Mouse (Mus musculus) erythroblast, embryonic 14.5 days (primary cell): ENCODE data around the gene Gas7. TPM values are rescaled to one million over a fixed set of nuclear protein-coding genes. Genes with fewer than 3 reads are reported as not detected.

Experiments
- H3K27me3 ChIP-seq: 2 replicates; pipeline ENCODE4 v1.6.1; 2012; ENCODE audit warnings: inconsistent platforms; ENCODE audit not compliant: control insufficient read depth
- H3K36me3 ChIP-seq: 2 replicates; pipeline ENCODE4 v1.6.1; 2012; ENCODE audit warnings: mild to moderate bottlenecking, inconsistent platforms; ENCODE audit not compliant: control insufficient read depth
- H3K4me1 ChIP-seq: 2 replicates; pipeline ENCODE4 v1.6.1; 2012; ENCODE audit warnings: inconsistent platforms; ENCODE audit not compliant: control insufficient read depth
- H3K4me3 ChIP-seq: replicated peaks from 2 replicates; pipeline ENCODE3; 2012; ENCODE audit warnings: moderate library complexity, mild to moderate bottlenecking, inconsistent platforms
- H3K9me3 ChIP-seq: 2 replicates; pipeline ENCODE4 v1.6.1; 2012; ENCODE audit warnings: low read length, inconsistent platforms, mixed read lengths; ENCODE audit not compliant: control insufficient read depth
- GATA1 ChIP-seq: IDR thresholded peaks from 2 replicates; pipeline ENCODE4 v1.6.1; 2012; ENCODE audit warnings: low read length, inconsistent platforms, mixed read lengths
- TAL1 ChIP-seq: IDR thresholded peaks from 3 replicates; pipeline ENCODE4 v1.6.1; 2012; ENCODE audit warnings: low read length, inconsistent platforms, mixed read lengths
- polyA plus RNA-seq: library from polyadenylated mRNA; stranded (reverse); fragments of >175 nt; gene quantifications from 2 replicates; pipeline ENCODE4 v1.2.3, GENCODE M21; 2012

Gas7 gene
- polyA plus RNA-seq, 1 experiment: 0.01 TPM

DNA sequence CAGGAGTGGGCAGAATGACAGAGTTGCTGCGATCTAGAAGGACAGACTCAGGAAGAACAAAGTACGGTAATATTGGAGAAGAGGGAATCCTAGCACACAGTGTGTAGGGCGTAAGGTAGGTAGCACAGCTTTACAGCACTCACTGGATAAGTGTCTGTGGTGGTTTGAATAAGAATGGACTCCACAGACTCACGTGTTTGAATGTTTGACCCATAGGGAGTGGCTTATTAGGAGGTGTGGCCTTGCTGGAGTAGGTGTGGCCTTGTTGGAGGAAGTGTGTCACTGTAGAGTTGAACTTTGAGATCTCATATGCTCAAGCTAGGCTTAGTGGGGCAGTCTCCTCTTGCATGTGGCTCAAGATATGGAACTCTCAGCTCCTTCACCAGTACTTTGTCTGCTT is 55.6 kb downstream of the Gas7 start:
- Histone ChIP-seq H3K9me3 (peaks cover 4% of the 10 kb centered on the region; the same call in 1 of the 2 replicates), H3K36me3 (no peaks in the 10 kb centered on the region), H3K4me3 (no peak overlapping the region), H3K4me1 (no peaks in the 10 kb centered on the region), H3K27me3 (no peaks in the 10 kb centered on the region)
- TF ChIP-seq GATA1: no peak
- no peak for TF ChIP-seq TAL1

DNA sequence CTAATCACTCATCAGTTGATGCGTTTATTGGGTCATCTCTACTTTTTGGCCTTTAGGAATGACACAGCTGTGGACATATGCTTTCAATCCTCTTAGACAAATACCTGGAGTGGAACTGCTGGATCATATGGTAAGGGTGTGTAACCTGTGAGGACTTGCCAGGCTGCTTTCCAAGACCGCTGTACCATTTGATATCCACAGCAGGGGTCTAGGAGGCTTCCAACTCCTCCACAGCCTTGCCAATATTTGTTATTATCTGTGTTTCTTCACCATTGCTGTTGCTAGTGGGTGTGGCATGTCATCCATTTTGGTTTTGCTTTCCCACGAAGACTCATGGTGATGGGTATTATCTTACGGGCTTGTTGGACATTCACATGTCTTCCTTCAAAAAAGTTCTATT is 57.8 kb downstream of the Gas7 start:
- no peaks in the 10 kb centered on the region for H3K27me3 ChIP-seq
- no peaks in the 10 kb centered on the region for H3K36me3 ChIP-seq
- TF ChIP-seq TAL1 (no peak), GATA1 (no peak)
- H3K9me3 ChIP-seq: no peaks in the 10 kb centered on the region; the same call in 1 of the 2 replicates
- H3K4me1 ChIP-seq: no peaks in the 10 kb centered on the region
- H3K4me3 ChIP-seq: no peak overlapping the region

DNA sequence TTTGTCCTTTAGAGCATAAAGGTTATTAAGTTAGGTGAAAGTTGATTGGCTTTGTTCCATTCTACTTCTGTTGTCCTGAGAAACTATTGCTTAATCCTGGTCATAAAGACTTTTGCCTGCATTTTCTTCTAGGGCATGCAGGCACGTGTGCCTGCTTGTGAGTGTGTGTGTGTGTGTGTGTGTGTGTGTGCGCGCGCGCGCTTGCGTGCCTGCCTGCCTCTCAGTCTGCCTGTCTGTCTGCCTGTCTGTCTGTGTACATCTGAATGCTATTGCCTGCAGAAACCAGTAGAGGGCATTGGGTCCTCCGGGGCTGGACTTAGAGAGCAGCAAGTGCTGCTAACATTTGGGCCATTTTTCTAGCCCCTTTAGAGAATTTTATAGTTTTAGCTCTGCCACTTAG is 59.2 kb downstream of the Gas7 start:
- no peaks in the 10 kb centered on the region for H3K4me1 ChIP-seq
- no peak overlapping the region for H3K4me3 ChIP-seq
- H3K9me3 ChIP-seq: peaks cover 4% of the 10 kb centered on the region; the same call in 1 of the 2 replicates
- TF ChIP-seq GATA1 (no peak), TAL1 (no peak)
- H3K27me3 ChIP-seq: no peaks in the 10 kb centered on the region
- H3K36me3 ChIP-seq: no peaks in the 10 kb centered on the region

DNA sequence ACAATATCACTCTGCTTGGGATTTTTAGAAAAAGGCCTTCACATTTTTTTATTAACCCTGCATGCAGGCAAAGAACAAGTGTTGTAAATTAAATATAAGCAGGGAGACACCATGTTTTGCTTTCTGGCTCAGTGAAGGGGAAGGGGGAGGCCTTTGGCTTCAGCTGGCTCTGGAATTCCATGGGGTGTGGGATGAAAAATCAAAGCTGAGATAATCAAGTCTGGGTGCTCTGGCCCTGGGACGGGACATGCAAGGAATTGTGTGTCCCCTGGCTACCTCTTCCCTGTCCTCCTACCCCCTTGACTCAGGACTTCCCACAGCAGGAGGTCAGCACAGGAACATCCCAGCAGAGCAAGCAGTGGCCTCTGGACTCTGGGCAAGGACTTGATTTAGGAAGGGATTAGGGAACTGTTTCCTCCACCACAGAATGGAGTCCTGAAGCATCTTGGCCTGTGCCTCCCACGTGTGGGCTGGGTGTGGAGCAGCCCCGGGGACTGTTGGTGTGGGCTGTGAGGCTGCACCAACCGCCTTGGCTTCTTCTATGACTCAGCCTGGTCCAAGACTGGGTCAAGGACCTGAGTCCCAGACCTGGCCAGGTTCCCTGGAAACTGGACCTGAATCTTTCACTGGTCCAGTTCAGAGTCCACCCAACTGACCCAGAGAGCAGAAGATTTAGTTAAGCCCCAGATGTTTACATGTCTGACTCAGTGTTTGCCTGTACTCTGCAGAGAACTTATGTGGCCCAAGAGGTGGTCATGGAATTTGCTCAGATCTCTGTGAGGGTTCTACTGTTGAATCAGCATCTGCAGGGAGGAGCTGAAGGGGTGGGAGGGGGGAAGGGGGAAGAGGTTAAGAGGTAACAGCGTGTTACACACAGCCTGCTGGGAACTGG is 60.0 kb downstream of the Gas7 start:
- no peaks in the 10 kb centered on the region for H3K4me1 ChIP-seq
- peaks cover 4% of the 10 kb centered on the region; the same call in 1 of the 2 replicates for H3K9me3 ChIP-seq
- no peak overlapping the region for H3K4me3 ChIP-seq
- H3K36me3 ChIP-seq: no peaks in the 10 kb centered on the region
- H3K27me3 ChIP-seq: no peaks in the 10 kb centered on the region
- TF ChIP-seq TAL1 (no peak), GATA1 (no peak)

DNA sequence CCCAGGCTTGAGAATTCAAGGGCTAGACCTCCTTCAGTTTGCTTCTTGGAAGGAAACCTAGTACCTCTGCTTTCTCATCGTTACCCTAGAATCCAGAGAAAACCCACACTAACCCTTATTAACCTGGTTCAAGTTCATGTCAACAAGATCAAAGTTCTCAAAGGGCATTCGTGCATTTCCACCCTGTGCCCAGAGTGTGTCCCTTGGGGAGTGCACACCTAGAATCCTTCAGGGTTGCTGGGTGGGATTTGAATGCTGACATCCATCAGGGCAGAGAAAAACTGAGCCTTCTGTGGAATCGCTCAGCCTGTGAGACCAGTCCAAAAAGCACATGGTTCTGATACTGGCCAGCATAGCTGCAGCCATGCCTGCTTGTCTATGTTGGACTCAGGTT is 60.7 kb downstream of the Gas7 start:
- Histone ChIP-seq H3K36me3 (no peaks in the 10 kb centered on the region), H3K4me1 (no peaks in the 10 kb centered on the region), H3K9me3 (peaks cover 4% of the 10 kb centered on the region; the same call in 1 of the 2 replicates), H3K27me3 (no peaks in the 10 kb centered on the region), H3K4me3 (no peak overlapping the region)
- no peak for TF ChIP-seq TAL1
- TF ChIP-seq GATA1: no peak

DNA sequence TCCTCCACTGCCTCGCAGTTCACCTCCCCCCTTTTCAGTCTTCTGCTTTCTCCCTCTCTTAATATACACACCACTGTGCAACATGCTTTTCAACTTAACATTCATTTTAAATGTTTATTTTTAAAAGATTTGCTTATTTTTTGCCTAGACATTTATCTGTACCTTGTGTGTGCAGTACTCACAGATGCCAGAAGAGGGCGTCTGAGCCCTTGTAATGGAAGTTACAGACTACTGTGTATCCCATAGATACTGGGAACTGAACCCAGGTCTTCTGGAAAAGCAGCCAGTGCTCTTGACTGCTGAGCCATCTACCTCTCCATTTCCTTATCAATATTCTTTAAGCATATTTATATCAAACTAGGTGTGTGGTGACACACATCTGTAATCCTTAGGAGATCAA is 62.5 kb downstream of the Gas7 start:
- Histone ChIP-seq H3K9me3 (peaks cover 4% of the 10 kb centered on the region; the same call in 1 of the 2 replicates), H3K27me3 (no peaks in the 10 kb centered on the region), H3K4me1 (no peaks in the 10 kb centered on the region), H3K36me3 (no peaks in the 10 kb centered on the region), H3K4me3 (no peak overlapping the region)
- TF ChIP-seq GATA1 (no peak), TAL1 (no peak)

DNA sequence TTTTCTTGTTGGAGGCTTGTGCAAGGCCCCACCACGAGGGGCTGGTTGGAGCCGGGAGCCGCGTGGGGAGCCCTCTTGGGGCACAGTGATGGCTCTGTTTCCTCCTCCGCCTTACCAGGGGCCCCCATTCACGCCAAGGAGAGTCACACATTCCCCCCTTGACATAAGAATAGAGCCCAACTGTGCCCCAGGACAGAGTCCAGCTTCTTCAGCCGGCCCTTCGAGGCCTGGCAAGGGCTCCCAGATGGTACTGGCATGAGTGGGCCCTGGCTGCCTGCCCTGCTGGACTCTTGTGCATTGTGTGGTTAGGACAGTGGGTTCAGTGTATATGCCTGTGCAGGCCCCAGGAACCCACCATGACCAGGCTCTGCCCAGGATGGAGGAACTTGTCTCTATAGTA is 63.7 kb downstream of the Gas7 start:
- peaks cover 4% of the 10 kb centered on the region; the same call in 1 of the 2 replicates for H3K9me3 ChIP-seq
- H3K4me3 ChIP-seq: no peak overlapping the region
- no peaks in the 10 kb centered on the region for H3K27me3 ChIP-seq
- H3K36me3 ChIP-seq: no peaks in the 10 kb centered on the region
- no peaks in the 10 kb centered on the region for H3K4me1 ChIP-seq
- no peak for TF ChIP-seq TAL1
- no peak for TF ChIP-seq GATA1

DNA sequence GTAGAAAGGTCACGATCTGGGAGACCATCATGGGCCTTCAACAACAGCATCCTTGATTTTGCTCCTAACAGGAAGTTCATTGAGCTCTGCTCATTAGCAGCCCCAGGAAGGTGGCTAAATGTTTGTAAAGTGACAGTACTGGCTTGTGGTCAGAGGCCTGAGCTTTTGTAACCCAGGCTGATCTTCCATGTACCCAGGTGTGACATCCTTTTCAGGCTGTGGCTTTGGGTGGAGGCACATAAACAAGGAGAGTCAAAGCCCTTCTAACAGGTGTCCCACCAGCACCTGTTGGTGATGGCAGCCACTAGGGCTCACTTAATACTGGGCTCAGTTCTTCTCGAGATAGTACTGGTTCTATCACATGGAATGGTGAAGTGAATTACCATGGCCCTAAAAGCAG is 67.4 kb downstream of the Gas7 start:
- Histone ChIP-seq H3K36me3 (no peaks in the 10 kb centered on the region), H3K4me3 (no peak overlapping the region), H3K27me3 (no peaks in the 10 kb centered on the region), H3K4me1 (no peaks in the 10 kb centered on the region), H3K9me3 (peaks cover 4% of the 10 kb centered on the region; the same call in 1 of the 2 replicates)
- TF ChIP-seq GATA1 (no peak), TAL1 (no peak)

DNA sequence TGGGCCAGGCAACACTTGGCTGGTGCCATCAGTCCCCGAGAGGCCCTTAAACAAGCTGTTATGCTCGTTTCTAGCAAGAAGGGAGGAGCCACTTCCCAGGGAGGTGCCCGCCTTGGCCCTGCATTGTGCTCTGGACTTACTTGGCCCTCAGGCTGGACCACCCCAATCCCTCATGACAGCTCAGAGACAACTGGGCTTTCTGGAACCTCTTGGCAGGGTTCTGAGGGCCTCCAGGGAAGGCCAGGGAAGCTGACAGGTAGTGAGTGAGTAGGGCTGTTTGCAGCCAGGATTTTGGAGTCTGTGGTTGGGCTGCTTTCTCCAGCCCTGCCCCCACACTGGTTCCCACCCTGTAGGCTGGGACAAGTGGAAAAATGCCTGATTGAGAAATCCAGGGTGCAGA is 68.6 kb downstream of the Gas7 start:
- Histone ChIP-seq H3K27me3 (no peaks in the 10 kb centered on the region), H3K9me3 (no peaks in the 10 kb centered on the region), H3K4me3 (no peak overlapping the region), H3K4me1 (no peaks in the 10 kb centered on the region), H3K36me3 (no peaks in the 10 kb centered on the region)
- TF ChIP-seq TAL1: no peak
- TF ChIP-seq GATA1: no peak
